In genomic region chr19:3376966-3377715, GRCm38 (mm10) we compare ENCODE assay signal across 8 mouse cellular contexts. TPM values are rescaled to one million over a fixed set of nuclear protein-coding genes. Genes with fewer than 3 reads are reported as not detected.
DNase-seq lines count a peak whose midpoint lies in the region; ATAC-seq and TF ChIP-seq lines count a peak whose summit lies in the region.
"Had no signal": no experiment of that assay in that cellular context is flagged by ENCODE, and none has a peak within 500 bp of the region (broad histone marks: within the 10 kb centered on the region; RNA-seq: fewer than 3 reads in every experiment).

No protein-coding gene starts in this region.

- no peak overlapping the region for H3K27ac ChIP-seq in forebrain, postnatal 0 days (ENCODE audit: low read depth, low read length)
- H3K27ac ChIP-seq in layer of hippocampus, adult 2 months = no peak overlapping the region

- no peaks in the 10 kb centered on the region for H3K4me1 ChIP-seq in forebrain, postnatal 0 days (ENCODE audit: insufficient read depth)

- H3K27me3 ChIP-seq in forebrain, postnatal 0 days (ENCODE audit: insufficient read depth, low read length) = no peaks in the 10 kb centered on the region

- no peak overlapping the region for H3K4me3 ChIP-seq in forebrain, postnatal 0 days (ENCODE audit: low read depth, low read length)
- H3K4me3 ChIP-seq in layer of hippocampus, adult 2 months = no peak overlapping the region

- H3K9me3 ChIP-seq in forebrain, postnatal 0 days (ENCODE audit: low read length) = no peaks in the 10 kb centered on the region

- DNase-seq in urinary bladder, postnatal 14 days (ENCODE audit: low spot score) = peak; percentile 50
- no peak for DNase-seq in urinary bladder, adult 2 months (ENCODE audit: low spot score)
- peak; percentile 65 for DNase-seq in fibroblast of lung, adult 2 months (ENCODE audit: low read depth)
- peak; percentile 66 for DNase-seq in lung, postnatal 25 days (ENCODE audit: low spot score)
- DNase-seq in forebrain, postnatal 0 days = no peak
- no peak for DNase-seq in frontal cortex, postnatal 10 days (ENCODE audit: low spot score in 2 of 2)
- DNase-seq in layer of hippocampus, adult 2 months (ENCODE audit: low spot score in 2 of 2) = no peak
- DNase-seq: right cerebral cortex, postnatal 14 days had no signal

- 30% methylated on average over 4 of the region's 4 CpGs for WGBS in forebrain, postnatal 0 days

- no peak overlapping the region for H3K4me2 ChIP-seq in forebrain, postnatal 0 days (ENCODE audit: low read depth)

- H3K9ac ChIP-seq in forebrain, postnatal 0 days = no peak overlapping the region

- no peak for ATAC-seq in forebrain, postnatal 0 days

- H3K36me3 ChIP-seq in forebrain, postnatal 0 days (ENCODE audit: insufficient read depth) = no peaks in the 10 kb centered on the region

- no peak for TF ChIP-seq CTCF in forebrain, postnatal 0 days (IDR thresholded peaks at IDR 0.05; ENCODE audit: low read depth)
- TF ChIP-seq CTCF in layer of hippocampus, adult 2 months (conservative IDR thresholded peaks at IDR 0.05) = no peak

RNA-seq across cellular contexts. Expression of gene Tesmin, which starts 11.5 kb away (rescaled TPM):
- 0.15 and 0.17 TPM in 2 replicates for polyA plus RNA-seq in urinary bladder, adult 2 months (2012; rRNA removed)
- 0.71 and 1.0 TPM in 2 replicates for total RNA-seq in forebrain, postnatal 0 days (2014; rRNA removed)
- polyA plus RNA-seq in forebrain, postnatal 0 days (2015; fragmentation: Nextera tagmentation; extraction: Ambion mirVana) = 0.82 and 1.5 TPM in 2 replicates
- under 1 TPM; 0.20 to 0.33 TPM for total RNA-seq in layer of hippocampus, adult 2 months (2021)

RNA-seq across cellular contexts. Expression of gene Gal, which starts 37.2 kb away (rescaled TPM):
- polyA plus RNA-seq in urinary bladder, adult 2 months (2012; rRNA removed) = 0.08 TPM in 1 of 2 replicates, not detected in the other
- total RNA-seq in forebrain, postnatal 0 days (2014; rRNA removed) = 2.0 and 2.1 TPM in 2 replicates
- 14.1 and 21.9 TPM in 2 replicates for polyA plus RNA-seq in forebrain, postnatal 0 days (2015; fragmentation: Nextera tagmentation; extraction: Ambion mirVana)
- total RNA-seq in layer of hippocampus, adult 2 months (2021) = under 1 TPM in 1 of 2 experiments, not detected in 1; 0.79 TPM

RNA-seq across cellular contexts. Expression of gene Cpt1a, which starts 55.0 kb away (rescaled TPM):
- 61.6 and 67.1 TPM in 2 replicates for polyA plus RNA-seq in urinary bladder, adult 2 months (2012; rRNA removed)
- 13.7 and 17.2 TPM in 2 replicates for total RNA-seq in forebrain, postnatal 0 days (2014; rRNA removed)
- 13.1 and 17.0 TPM in 2 replicates for polyA plus RNA-seq in forebrain, postnatal 0 days (2015; fragmentation: Nextera tagmentation; extraction: Ambion mirVana)
- total RNA-seq in layer of hippocampus, adult 2 months (2021) = 10 to 100 TPM; 24.8 to 26.3 TPM

Comparison
In these comparisons a context has a peak if more than half of its experiments do, and no peak if none do; other contexts are left out.
1. DNase-seq: peak in urinary bladder, postnatal 14 days (single experiment), fibroblast of lung, adult 2 months (single experiment) and lung, postnatal 25 days (single experiment); none in urinary bladder, adult 2 months (single experiment), forebrain, postnatal 0 days (single experiment), frontal cortex, postnatal 10 days (0 of 2) and layer of hippocampus, adult 2 months (0 of 2).